Mouse (Mus musculus): ENCODE measurements around the gene Sufu.

Sufu gene

DNA sequence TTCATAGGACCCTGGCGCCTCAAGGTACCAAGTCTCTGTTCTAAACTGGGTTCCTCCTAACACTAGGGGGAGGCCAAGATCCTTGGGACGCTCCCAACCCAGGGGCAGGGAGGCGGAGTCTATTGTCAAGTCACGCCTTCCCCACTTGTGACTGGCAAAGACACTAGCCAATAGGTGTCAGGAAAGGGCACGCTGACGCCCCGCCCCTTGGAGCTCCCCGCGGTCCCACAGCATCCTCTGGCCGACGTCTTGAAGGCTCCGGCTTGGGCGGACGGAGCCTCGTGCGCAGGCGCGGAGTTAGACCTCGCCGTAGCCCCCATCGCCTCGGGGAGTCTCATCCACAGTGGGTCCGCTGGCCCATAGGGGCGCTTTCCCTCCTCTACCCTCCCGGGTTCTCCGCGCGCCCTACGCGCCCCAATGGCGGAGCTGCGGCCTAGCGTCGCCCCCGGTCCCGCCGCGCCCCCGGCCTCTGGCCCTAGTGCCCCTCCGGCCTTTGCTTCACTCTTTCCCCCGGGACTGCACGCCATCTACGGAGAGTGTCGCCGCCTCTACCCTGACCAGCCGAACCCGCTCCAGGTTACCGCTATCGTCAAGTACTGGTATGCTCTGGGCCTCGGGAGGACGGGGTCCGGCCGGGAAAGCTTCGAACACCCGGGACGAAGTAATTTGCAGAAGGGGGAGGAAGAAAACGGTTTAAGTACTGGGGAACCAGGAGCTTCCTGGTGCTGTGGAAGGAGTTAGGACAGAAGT, at the start of gene Sufu:
Sufu (plus strand) TSS at position 211 of the 750 bp plus-strand sequence.
- in situ Hi-C loops (cut with MboI; ENCODE audit: low sequenced_read_pairs) = loop anchor here (5.0 kb wide), 1 partner anchor 50 kb away; no protein-coding TSS in a partner anchor

GRCm38 (mm10) chr19:46347146-46347545, 49.5 kb upstream of the Sufu start:
- in situ Hi-C loops (cut with MboI; ENCODE audit: low sequenced_read_pairs) = no loop called here

GRCm38 (mm10) chr19:46347936-46348668, 48.6 kb upstream of the Sufu start:
- in situ Hi-C loops (cut with MboI; ENCODE audit: low sequenced_read_pairs) = no loop called here

GRCm38 (mm10) chr19:46348761-46349458, 47.8 kb upstream of the Sufu start:
- in situ Hi-C loops (cut with MboI; ENCODE audit: low sequenced_read_pairs) = no loop called here

- in situ Hi-C loops (cut with MboI; ENCODE audit: low sequenced_read_pairs) = no loop called here
These were observed 47.1 kb upstream of the Sufu start for GRCm38 (mm10) chr19:46349550-46349949.

GRCm38 (mm10) chr19:46350168-46350932, 46.3 kb upstream of the Sufu start, which contains the start of gene 2310034G01Rik:
Gene 2310034G01Rik (minus strand): TSS chr19:46350302.
- in situ Hi-C loops (cut with MboI; ENCODE audit: low sequenced_read_pairs) = no loop called here

- in situ Hi-C loops (cut with MboI; ENCODE audit: low sequenced_read_pairs) = no loop called here
These were observed 40.0 kb upstream of the Sufu start for GRCm38 (mm10) chr19:46356701-46357138.

DNA sequence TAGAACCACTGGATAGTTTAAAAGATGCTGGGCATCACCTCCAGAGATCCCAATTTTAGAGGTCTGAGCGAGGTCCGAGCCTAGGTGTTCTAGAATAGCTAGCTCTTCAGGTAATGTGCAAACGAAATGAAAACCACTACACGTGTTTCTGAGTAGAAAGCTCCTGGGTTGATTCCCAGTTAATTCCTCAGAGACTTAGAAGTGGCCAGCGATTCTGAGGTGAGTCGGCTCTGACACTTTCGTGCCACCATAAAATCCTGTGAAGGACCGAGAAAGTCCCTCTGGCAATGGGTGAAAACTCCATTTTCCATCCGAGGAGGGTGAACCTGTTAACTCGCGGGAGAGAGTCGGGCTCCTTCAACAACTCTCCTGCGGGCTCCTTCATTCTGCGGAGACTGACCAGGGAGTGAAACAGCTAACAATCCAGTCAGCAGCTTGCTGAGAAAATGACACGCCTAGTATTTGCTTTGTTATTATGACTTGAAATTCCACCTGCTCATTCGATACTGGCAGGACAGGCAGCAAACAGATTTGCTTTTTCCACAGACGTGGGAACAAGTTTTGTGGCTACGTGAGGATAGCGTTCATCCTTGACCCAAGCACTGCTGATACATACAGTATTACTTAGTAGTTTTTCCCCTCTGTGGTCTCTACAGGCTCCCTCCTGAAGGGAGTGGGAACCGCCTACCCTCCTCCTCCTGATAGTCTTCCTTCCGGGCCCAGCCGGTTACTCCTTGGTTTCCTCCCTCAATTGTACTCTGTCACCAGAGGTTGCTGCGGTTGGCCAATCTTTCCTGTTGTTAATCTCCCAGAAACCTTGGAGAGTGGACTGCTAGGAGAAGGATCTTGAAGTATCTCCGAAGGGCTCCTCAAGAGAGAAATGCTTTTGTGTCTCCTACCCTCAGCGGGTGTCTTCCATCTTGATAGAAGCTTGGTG, 39.1 kb upstream of the Sufu start:
- in situ Hi-C loops (cut with MboI; ENCODE audit: low sequenced_read_pairs) = no loop called here

- in situ Hi-C loops (cut with MboI; ENCODE audit: low sequenced_read_pairs) = no loop called here
These were observed 38.3 kb upstream of the Sufu start for GRCm38 (mm10) chr19:46358381-46358780.

DNA sequence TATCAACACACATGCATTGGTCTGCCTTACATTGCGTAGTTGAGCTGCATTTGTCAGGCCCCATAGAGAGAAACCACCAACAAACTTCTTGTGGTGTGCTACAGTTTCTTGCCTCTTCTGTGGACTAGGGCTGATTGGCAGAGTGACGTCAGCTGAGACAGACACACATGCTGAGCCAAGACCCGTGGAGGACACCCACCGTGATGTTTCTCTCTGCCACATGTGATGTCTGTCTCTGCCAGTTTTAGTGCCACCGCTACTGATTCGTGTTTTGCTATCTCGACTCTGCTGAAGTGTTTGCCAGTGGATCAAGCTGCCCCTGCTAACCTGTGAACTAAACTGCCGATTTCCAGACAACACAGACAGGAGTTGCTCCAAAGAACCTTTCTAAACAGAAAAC, 34.6 kb upstream of the Sufu start:
- in situ Hi-C loops (cut with MboI; ENCODE audit: low sequenced_read_pairs) = no loop called here

DNA sequence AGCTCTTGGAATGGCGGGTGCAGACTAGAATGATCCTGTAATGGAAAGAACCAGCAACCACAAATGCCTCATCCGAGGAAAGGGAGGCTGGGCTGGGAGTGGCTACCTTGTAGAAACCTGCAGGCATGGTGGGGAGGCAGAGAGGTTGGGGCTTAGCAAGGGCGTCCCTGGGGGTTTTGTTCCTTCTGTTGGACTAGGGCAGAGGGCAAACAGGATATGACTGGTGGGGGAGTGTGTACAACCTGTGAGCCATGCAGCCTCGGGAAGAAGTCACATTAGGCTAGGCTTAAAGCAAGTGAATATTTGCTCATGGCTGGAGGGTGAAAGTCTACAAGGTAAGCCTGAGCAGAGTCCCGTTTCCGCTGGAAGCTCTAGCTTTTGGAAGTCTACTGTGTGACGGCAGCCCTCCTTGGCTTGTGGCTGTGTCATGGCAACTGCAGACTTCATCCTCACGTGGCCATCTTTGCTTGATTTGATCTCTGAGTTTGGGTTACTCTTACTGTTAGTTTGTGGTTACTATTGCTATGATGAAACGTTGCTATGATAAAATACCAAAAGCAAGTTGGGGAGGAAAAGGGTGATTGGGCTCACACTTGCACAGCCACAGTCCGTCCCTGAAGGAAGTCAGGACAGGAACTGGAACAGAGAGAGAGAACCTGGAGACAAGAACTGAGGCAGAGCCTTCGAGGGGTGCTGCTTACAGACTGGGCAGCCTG, 33.2 kb upstream of the Sufu start:
- in situ Hi-C loops (cut with MboI; ENCODE audit: low sequenced_read_pairs) = no loop called here

DNA sequence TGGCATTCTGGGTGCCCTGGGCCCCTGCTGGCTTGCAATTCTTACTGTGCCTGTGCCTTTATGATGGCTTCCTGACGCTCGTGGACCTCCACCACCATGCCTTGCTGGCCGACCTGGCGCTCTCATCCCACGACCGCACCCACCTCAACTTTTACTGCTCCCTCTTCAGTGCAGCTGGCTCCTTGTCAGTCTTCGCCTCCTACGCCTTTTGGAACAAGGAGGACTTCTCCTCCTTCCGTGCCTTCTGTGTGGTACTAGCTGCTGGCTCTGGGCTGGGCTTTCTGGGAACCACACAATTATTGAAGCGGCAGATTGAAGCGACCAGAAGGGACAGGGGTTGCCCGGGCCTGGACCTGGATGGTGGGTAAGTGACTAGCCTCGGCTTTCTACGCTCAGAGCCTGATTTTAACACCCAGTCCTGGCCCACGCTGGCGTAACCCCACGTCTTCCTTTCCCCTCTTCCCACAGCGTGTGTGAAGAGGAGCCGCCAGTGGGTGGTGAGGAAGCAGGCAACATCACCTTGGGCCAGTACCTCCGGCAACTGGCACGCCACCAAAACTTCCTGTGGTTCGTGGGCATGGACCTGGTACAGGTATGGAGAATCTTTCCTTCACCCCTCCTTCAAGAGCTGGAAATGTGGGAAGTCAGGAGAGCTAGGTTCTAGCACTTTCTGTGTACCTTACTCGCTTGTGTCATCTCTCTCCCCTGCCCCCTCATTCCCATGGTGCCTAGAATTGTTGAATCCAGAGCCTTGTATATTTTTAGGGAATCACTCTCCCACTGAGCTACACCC, 28.7 kb upstream of the Sufu start:
- in situ Hi-C loops (cut with MboI; ENCODE audit: low sequenced_read_pairs) = no loop called here

GRCm38 (mm10) chr19:46369204-46369603, 27.5 kb upstream of the Sufu start:
- in situ Hi-C loops (cut with MboI; ENCODE audit: low sequenced_read_pairs) = no loop called here

DNA sequence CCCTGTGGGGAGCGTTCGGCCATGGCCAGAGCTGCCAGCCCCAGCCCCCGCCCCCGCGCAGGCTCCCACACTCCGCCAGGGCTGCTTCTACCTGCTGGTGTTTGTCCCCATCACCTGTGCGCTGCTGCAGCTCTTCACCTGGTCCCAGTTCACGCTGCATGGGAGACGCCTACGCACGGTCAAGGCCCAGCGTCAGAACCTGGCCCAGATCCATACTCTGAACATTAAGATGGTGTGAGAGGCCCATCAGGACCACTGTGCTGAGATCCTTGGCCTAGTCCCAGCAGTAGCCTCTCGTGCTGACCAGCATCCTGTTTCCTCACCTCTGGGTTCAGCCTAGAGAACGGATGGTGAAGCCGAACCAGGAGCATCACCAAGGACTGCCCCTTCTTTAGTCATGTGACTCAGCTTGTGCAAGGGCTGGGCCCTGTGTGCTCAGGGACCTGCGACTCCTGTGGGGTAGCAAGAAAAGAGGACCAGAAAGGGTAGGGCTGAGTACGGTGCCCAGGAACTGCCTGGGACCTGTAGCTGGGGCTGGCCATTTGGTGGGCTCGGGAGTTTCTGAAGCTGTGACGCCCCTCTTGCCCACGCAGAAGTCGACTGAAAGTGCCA, 22.1 kb upstream of the Sufu start:
- in situ Hi-C loops (cut with MboI; ENCODE audit: low sequenced_read_pairs) = no loop called here

DNA sequence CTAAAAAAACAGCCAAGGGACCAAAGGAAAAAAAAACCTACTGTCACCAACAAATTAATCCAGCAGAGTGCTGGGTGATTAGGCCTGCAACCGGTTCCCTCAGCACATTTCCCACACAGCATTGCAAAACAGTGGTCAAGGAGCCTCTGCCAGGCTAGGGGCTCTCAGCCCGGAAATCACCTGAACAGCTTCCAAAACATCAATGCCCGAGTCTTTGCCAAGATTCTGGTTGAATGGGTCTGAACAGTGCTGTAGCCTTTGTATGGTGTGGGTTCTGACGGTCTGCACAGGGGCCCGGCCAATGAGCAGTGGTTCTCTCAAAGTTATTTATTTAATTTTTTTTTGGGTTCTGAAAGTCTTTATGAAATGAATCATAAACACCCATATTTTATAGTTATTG, 21.2 kb upstream of the Sufu start:
- in situ Hi-C loops (cut with MboI; ENCODE audit: low sequenced_read_pairs) = no loop called here

DNA sequence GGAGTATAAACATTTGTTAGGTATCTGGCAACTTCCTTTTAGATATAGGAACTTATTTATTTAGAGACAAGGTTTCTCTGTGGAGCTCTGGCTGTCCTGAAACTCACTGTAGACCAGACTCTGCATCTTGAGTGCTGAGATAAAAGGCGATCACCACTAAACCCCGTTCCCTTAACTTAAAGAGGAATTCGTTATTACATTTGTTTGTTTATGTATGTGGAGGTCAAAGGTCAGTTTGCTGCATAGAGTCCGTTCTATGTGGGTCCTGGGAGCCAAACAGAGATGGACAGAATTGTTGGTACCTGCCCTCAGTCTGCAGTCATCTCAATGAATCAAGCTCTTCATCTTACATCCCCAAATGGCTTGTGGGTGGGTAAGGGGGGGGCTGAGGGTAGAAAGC, 20.8 kb upstream of the Sufu start:
- in situ Hi-C loops (cut with MboI; ENCODE audit: low sequenced_read_pairs) = no loop called here

DNA sequence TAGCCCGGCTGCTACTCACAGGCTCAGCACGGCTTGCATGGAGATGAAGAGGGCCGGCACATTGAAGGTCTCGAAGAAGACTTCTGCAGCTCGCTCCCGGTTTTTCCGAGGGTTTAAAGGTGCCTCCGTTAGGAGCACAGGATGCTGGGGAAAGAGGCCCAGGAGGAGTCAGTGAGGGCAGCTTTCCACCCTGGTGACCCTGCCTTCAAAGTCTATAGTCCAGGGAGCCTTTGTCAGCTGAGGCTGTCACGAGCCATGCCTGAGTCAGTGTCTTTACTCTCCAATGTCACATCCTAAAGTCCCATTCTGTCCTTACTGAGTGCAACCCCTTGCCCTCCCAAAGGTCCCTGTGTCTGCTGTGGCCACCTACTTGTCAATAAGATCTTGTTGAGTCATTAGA, 14.4 kb upstream of the Sufu start:
- in situ Hi-C loops (cut with MboI; ENCODE audit: low sequenced_read_pairs) = no loop called here

- in situ Hi-C loops (cut with MboI; ENCODE audit: low sequenced_read_pairs) = no loop called here
These were observed 6.8 kb upstream of the Sufu start for GRCm38 (mm10) chr19:46389872-46390271.
